Mouse (Mus musculus): ENCODE measurements around the gene Capn2. TPM values are rescaled to one million over a fixed set of nuclear protein-coding genes. Genes with fewer than 3 reads are reported as not detected.

Capn2 gene
- total and polyA plus RNA-seq, 2 experiments from 2014 or later = 82.1 to 88.2 TPM

DNA sequence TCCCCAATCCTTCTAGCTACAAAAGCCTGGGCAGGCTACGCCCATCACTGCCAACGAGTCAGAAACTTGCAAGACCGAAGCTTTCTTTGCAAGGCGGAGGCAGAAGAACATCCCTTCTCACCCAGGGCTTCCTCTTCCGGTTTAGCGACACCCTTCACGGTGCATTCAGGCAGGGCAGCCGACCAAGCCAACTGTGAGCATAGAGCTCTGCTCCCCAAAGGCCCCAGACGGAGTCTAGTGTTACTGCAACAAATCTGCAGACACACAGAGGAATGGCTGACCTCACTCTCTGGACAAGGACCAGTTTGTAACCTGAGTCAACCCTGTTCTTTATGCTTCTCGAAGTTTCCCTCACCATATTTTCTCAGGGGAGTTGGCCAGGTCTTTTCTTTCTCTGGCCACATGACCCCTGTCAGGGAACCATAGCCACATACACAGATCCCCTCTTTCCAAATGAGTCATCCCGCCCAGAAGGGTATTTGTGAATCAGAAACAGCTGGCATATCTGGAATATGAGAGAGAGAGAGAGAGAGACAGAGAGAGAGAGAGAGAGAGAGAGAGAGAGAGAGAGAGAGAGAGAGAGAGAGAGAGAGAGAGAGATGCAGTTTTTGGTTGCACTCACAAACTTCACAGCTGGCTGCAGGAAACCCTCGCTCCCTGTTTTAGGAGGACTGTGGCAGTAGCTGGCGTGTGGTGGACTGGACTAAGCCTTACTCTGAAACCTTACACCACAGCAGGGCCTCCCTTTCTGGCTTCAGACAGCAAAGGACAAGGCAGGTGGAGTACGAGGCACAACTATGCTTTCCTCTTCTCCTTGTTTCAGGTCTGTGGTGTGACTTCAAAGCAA lies 2.9 kb upstream of the Capn2 start:
- Histone ChIP-seq H3K9ac (replicated peaks; ENCODE audit: low read length, poor library complexity, severe bottlenecking) (no peak overlapping the region), H3K4me3 (ENCODE audit: low read depth, low read length) (no peak overlapping the region), H3K4me2 (ENCODE audit: low read depth, low read length, poor library complexity, severe bottlenecking) (no peak overlapping the region), H3K9me3 (ENCODE audit: low read length) (no peaks in the 10 kb centered on the region), H3K4me1 (ENCODE audit: insufficient read depth, low read length) (peaks cover 7% of the 10 kb centered on the region), H3K27ac (ENCODE audit: low read depth, low read length) (no peak overlapping the region), H3K36me3 (ENCODE audit: insufficient read depth, low read length) (no peaks in the 10 kb centered on the region), H3K27me3 (ENCODE audit: insufficient read depth, low read length) (no peaks in the 10 kb centered on the region)
- DNase-seq (ENCODE audit: low spot score) = peak; percentile 49
- TF ChIP-seq CTCF (IDR thresholded peaks at IDR 0.05) = no peak
- WGBS = 32% methylated on average over 14 of the region's 14 CpGs
- ATAC-seq (ENCODE audit: low FRiP score) = no peak

DNA sequence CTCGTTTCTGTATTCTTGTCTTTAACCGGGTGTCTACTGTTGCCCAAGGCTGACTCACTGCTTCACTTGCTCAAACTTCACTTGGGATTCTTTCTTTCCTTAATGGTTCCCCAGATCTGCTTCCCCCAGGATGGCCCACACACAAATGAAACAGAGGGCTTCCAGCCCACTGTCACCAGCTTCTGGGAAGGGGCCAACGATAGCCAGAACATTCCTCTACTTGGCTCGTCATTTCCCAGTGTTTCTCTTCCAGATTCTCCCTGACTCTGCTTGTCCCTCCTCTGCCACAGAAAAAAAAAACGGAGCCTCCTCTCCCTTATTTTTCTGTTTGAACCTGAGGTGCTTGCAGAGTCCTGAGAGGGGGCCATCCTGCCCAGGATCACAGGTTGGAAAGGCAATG lies 1.9 kb upstream of the Capn2 start:
- no peak overlapping the region for H3K4me2 ChIP-seq (ENCODE audit: low read depth, low read length, poor library complexity, severe bottlenecking)
- peaks cover 9% of the 10 kb centered on the region for H3K4me1 ChIP-seq (ENCODE audit: insufficient read depth, low read length)
- no peak for DNase-seq (ENCODE audit: low spot score)
- no peaks in the 10 kb centered on the region for H3K9me3 ChIP-seq (ENCODE audit: low read length)
- no peak overlapping the region for H3K4me3 ChIP-seq (ENCODE audit: low read depth, low read length)
- 73% methylated on average over 5 of the region's 5 CpGs for WGBS
- H3K36me3 ChIP-seq (ENCODE audit: insufficient read depth, low read length) = no peaks in the 10 kb centered on the region
- TF ChIP-seq CTCF (IDR thresholded peaks at IDR 0.05) = no peak
- H3K27me3 ChIP-seq (ENCODE audit: insufficient read depth, low read length) = no peaks in the 10 kb centered on the region
- no peak for ATAC-seq (ENCODE audit: low FRiP score)
- H3K9ac ChIP-seq (replicated peaks; ENCODE audit: low read length, poor library complexity, severe bottlenecking) = no peak overlapping the region
- H3K27ac ChIP-seq (ENCODE audit: low read depth, low read length) = no peak overlapping the region

DNA sequence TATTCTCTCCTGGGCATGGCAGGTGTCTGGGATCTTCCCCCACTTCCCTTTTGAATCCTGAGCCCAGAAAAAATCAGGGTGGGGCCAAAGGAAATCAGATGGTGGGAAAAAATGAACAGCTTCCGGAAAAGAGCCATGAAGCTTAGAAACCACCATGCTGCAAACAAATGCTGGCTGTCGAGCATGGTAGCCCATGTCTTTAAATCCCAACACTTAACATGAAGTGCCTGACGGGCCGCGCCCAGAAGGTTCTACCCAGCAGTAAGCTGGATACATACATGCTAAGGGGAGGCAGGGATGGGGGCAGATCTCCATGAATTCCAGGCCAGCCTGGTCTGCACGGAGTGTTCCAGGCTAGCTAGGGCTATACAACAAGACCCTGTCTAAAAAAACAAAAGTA lies 1.4 kb upstream of the Capn2 start:
- Histone ChIP-seq H3K9ac (replicated peaks; ENCODE audit: low read length, poor library complexity, severe bottlenecking) (no peak overlapping the region), H3K9me3 (ENCODE audit: low read length) (no peaks in the 10 kb centered on the region), H3K36me3 (ENCODE audit: insufficient read depth, low read length) (no peaks in the 10 kb centered on the region), H3K4me1 (ENCODE audit: insufficient read depth, low read length) (peaks cover 9% of the 10 kb centered on the region), H3K4me2 (ENCODE audit: low read depth, low read length, poor library complexity, severe bottlenecking) (no peak overlapping the region), H3K27ac (ENCODE audit: low read depth, low read length) (no peak overlapping the region), H3K4me3 (ENCODE audit: low read depth, low read length) (no peak overlapping the region), H3K27me3 (ENCODE audit: insufficient read depth, low read length) (no peaks in the 10 kb centered on the region)
- ATAC-seq (ENCODE audit: low FRiP score) (no peak), DNase-seq (ENCODE audit: low spot score) (no peak)
- no peak for TF ChIP-seq CTCF (IDR thresholded peaks at IDR 0.05)
- 85% methylated on average over 6 of the region's 6 CpGs for WGBS

DNA sequence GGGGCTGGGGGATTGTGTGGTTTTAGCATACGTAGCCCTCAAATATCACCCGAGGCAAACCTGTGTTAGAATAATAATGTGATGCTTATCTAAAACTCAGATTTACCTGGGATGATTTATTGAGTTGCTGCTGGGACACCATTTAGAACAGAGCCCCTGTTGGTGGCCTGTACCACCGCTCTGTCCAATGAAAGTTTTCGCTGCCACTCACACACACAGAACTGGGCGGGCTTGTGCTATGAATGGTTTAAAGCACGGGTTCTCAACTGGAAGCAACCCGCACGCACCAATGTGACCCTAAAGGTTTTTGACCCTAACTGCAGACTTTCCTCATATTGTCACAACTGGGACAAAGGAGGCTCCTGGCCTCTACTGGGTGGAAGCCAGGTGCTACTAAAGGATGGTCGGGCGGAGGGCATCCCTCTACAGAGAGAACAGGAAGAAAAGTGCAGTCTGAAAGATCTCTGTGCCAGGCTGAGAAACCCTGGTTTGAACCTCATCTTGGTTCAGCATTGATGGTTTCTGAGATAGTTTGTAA lies 804 bp upstream of the Capn2 start:
- no peak for ATAC-seq (ENCODE audit: low FRiP score)
- no peaks in the 10 kb centered on the region for H3K9me3 ChIP-seq (ENCODE audit: low read length)
- H3K27me3 ChIP-seq (ENCODE audit: insufficient read depth, low read length) = no peaks in the 10 kb centered on the region
- H3K4me2 ChIP-seq (ENCODE audit: low read depth, low read length, poor library complexity, severe bottlenecking) = 0 out of 2 replicates have a peak overlapping the region, but pooled peaks have one; percentile 91
- TF ChIP-seq CTCF (IDR thresholded peaks at IDR 0.05) = no peak
- H3K4me1 ChIP-seq (ENCODE audit: insufficient read depth, low read length) = peaks cover 9% of the 10 kb centered on the region
- no peak overlapping the region for H3K9ac ChIP-seq (replicated peaks; ENCODE audit: low read length, poor library complexity, severe bottlenecking)
- no peak overlapping the region for H3K27ac ChIP-seq (ENCODE audit: low read depth, low read length)
- H3K4me3 ChIP-seq (ENCODE audit: low read depth, low read length) = no peak overlapping the region
- DNase-seq (ENCODE audit: low spot score) = no peak
- no peaks in the 10 kb centered on the region for H3K36me3 ChIP-seq (ENCODE audit: insufficient read depth, low read length)
- 55% methylated on average over 10 of the region's 10 CpGs for WGBS

DNA sequence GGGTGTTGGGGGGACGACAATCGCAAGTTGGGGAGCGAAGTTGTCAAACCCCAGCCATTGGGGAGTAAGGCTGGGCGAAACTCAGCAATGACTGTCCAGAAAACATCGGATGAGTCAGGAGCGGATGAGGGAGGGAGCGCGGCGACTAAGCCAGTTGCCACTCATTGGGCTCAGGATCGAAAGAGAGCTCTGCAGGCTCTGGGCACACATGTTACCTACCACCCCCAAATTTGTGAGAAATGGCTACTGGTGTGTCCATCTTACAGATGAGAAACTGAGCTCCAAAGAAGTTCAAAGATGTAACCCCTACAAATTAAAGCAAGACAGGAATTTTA lies 236 bp upstream of the Capn2 start:
- Histone ChIP-seq H3K36me3 (ENCODE audit: insufficient read depth, low read length) (no peaks in the 10 kb centered on the region), H3K27me3 (ENCODE audit: insufficient read depth, low read length) (no peaks in the 10 kb centered on the region), H3K9me3 (ENCODE audit: low read length) (no peaks in the 10 kb centered on the region), H3K9ac (replicated peaks; ENCODE audit: low read length, poor library complexity, severe bottlenecking) (peak overlapping the region; percentile 95), H3K4me3 (ENCODE audit: low read depth, low read length) (peak overlapping the region; percentile 86), H3K4me2 (ENCODE audit: low read depth, low read length, poor library complexity, severe bottlenecking) (peak overlapping the region; percentile 91), H3K27ac (ENCODE audit: low read depth, low read length) (peak overlapping the region; percentile 81), H3K4me1 (ENCODE audit: insufficient read depth, low read length) (peaks cover 9% of the 10 kb centered on the region)
- ATAC-seq (ENCODE audit: low FRiP score) = no peak; the same call in 1 of the 2 replicates
- no peak for DNase-seq (ENCODE audit: low spot score)
- no peak for TF ChIP-seq CTCF (IDR thresholded peaks at IDR 0.05)
- under 1% methylated on average over 8 of the region's 10 CpGs for WGBS

DNA sequence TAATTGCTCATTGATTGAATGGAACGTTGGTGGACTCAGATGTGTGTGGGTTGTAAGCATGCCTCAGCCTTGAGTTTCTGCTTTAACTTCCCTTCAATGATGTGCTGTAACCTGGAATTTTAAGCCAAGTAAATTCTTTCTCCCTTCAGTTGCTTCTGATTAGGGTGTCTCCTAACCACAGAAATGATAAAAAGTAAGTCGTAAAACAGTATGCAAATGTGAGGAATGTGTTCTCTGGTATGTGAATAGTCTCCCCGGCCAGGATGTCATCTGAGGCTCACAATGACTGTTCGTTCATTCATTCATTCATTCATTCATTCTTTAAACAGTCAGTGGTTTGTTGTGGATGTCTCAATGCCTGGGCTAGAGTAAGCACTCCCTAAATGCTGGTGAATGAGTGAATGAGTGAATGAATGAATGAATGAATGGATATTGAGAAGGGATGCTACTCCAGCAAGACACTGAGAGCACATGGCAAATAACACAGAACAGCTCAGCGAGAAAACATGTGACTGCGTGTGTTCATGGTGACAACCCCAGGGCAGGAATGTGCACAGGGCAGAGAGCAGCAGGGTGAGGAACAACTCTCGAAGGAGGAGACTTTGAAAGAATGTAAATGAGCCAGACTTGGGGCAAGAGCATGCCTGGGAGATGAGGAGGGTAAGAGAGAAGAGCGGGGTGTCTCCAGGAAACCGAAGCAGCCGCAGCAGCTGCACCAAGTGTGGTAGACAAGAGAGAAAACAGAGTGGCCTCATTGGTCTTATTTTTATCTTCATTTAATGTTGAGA lies 2.4 kb downstream of the Capn2 start:
- ATAC-seq (ENCODE audit: low FRiP score) (no peak), DNase-seq (ENCODE audit: low spot score) (no peak)
- no peak overlapping the region for H3K4me2 ChIP-seq (ENCODE audit: low read depth, low read length, poor library complexity, severe bottlenecking)
- no peak overlapping the region for H3K4me3 ChIP-seq (ENCODE audit: low read depth, low read length)
- 87% methylated on average over 10 of the region's 10 CpGs for WGBS
- TF ChIP-seq CTCF (IDR thresholded peaks at IDR 0.05) = no peak
- no peaks in the 10 kb centered on the region for H3K27me3 ChIP-seq (ENCODE audit: insufficient read depth, low read length)
- peaks cover 13% of the 10 kb centered on the region for H3K36me3 ChIP-seq (ENCODE audit: insufficient read depth, low read length)
- no peaks in the 10 kb centered on the region for H3K9me3 ChIP-seq (ENCODE audit: low read length)
- H3K9ac ChIP-seq (replicated peaks; ENCODE audit: low read length, poor library complexity, severe bottlenecking) = no peak overlapping the region
- no peak overlapping the region for H3K27ac ChIP-seq (ENCODE audit: low read depth, low read length)
- peaks cover 9% of the 10 kb centered on the region for H3K4me1 ChIP-seq (ENCODE audit: insufficient read depth, low read length)
